ENCODE assay signal across 28 mouse cellular contexts in the genomic region with DNA sequence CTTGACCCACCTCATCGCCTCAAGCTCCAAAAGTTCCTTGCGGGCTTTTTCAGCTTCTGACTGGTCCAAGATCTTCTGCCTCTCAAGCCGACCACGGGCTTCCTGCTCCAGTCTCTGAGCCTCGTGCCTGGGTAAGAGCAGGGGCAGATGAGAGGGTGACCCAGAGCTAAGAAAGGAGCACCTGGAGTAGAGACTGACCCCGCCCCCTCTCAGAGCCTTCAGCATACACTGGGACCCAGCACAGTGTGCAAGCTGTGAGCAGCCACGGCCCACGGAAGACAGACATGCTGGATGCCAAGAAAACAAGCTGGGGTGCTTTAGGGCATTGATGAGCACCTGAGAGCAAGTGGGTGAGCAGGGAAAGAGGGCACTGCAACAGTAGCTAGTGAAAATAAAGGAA. TPM values are rescaled to one million over a fixed set of nuclear protein-coding genes. Genes with fewer than 3 reads are reported as not detected.
DNase-seq lines count a peak whose midpoint lies in the region; ATAC-seq and TF ChIP-seq lines count a peak whose summit lies in the region.
"Had no signal": no experiment of that assay in that cellular context is flagged by ENCODE, and none has a peak within 500 bp of the region (broad histone marks: within the 10 kb centered on the region; RNA-seq: fewer than 3 reads in every experiment).

No protein-coding gene starts in this region.

- 72% methylated on average over 8 of the region's 8 CpGs for WGBS in embryonic facial prominence, embryonic 11.5 days
- 69% methylated on average over 8 of the region's 8 CpGs for WGBS in embryonic facial prominence, embryonic 10.5 days
- WGBS in thymus, adult 2 months: 71% methylated on average over 8 of the region's 8 CpGs
- 84% methylated on average over 8 of the region's 8 CpGs for WGBS in heart, adult 2 months

- no peak for TF ChIP-seq CTCF in thymus, adult 2 months (IDR thresholded peaks at IDR 0.05; ENCODE audit: borderline replicate concordance, control insufficient read depth, extremely low read depth, insufficient read depth, low read length, poor library complexity)
- no peak for TF ChIP-seq CTCF in heart, adult 2 months (IDR thresholded peaks at IDR 0.05)

- TF ChIP-seq POLR2A in thymus, adult 2 months (IDR thresholded peaks at IDR 0.05; ENCODE audit: control insufficient read depth, extremely low read depth, insufficient read depth, low read length, poor library complexity): no peak
- TF ChIP-seq POLR2A in heart, adult 2 months (IDR thresholded peaks at IDR 0.05; ENCODE audit: insufficient read depth, low read depth, low read length): no peak

- H3K27ac ChIP-seq in embryonic facial prominence, embryonic 11.5 days (replicated peaks; ENCODE audit: low read depth, low read length): no peak overlapping the region
- no peak overlapping the region for H3K27ac ChIP-seq in embryonic facial prominence, embryonic 10.5 days (replicated peaks)
- H3K27ac ChIP-seq in thymus, adult 2 months (ENCODE audit: control insufficient read depth, insufficient read depth, low read length): no peak overlapping the region
- H3K27ac ChIP-seq in heart, adult 2 months: no peak overlapping the region
- H3K27ac ChIP-seq: embryonic facial prominence, embryonic 13.5 days; embryonic facial prominence, embryonic 15.5 days; forebrain, embryonic 12.5 days had no signal

- no peaks in the 10 kb centered on the region for H3K4me1 ChIP-seq in embryonic facial prominence, embryonic 11.5 days (ENCODE audit: control insufficient read depth, insufficient read depth, low read length)
- peaks cover 10% of the 10 kb centered on the region for H3K4me1 ChIP-seq in embryonic facial prominence, embryonic 10.5 days
- peaks cover 7% of the 10 kb centered on the region for H3K4me1 ChIP-seq in thymus, adult 2 months (replicated peaks; ENCODE audit: control insufficient read depth, insufficient read depth, low read length)
- no peaks in the 10 kb centered on the region for H3K4me1 ChIP-seq in heart, adult 2 months (ENCODE audit: control insufficient read depth, insufficient read depth, low read length)
- H3K4me1 ChIP-seq: embryonic facial prominence, embryonic 13.5 days; embryonic facial prominence, embryonic 15.5 days; forebrain, embryonic 12.5 days had no signal

- H3K27me3 ChIP-seq in embryonic facial prominence, embryonic 11.5 days (ENCODE audit: control insufficient read depth, insufficient read depth, low read length): no peaks in the 10 kb centered on the region
- H3K27me3 ChIP-seq in embryonic facial prominence, embryonic 10.5 days (replicated peaks; ENCODE audit: low read depth, poor library complexity, severe bottlenecking): no peaks in the 10 kb centered on the region
- H3K27me3 ChIP-seq in thymus, adult 2 months (ENCODE audit: control insufficient read depth, insufficient read depth, low read length): no peaks in the 10 kb centered on the region
- H3K27me3 ChIP-seq in heart, adult 2 months (ENCODE audit: control insufficient read depth, insufficient read depth, low read length): no peaks in the 10 kb centered on the region
- H3K27me3 ChIP-seq: CH12.LX; embryonic facial prominence, embryonic 13.5 days; embryonic facial prominence, embryonic 15.5 days; forebrain, embryonic 12.5 days had no signal

- TF ChIP-seq EP300 in heart, adult 2 months (IDR thresholded peaks at IDR 0.05; ENCODE audit: insufficient read depth, low read depth, low read length): no peak

- 0 out of 2 replicates have a peak overlapping the region, but pooled peaks have one; percentile 6 for H3K9ac ChIP-seq in embryonic facial prominence, embryonic 11.5 days (replicated peaks; ENCODE audit: low read length)
- H3K9ac ChIP-seq in heart, adult 2 months (ENCODE audit: low read depth, low read length): no peak overlapping the region
- H3K9ac ChIP-seq: embryonic facial prominence, embryonic 15.5 days; forebrain, embryonic 12.5 days had no signal

- H3K4me3 ChIP-seq in embryonic facial prominence, embryonic 11.5 days (ENCODE audit: low read depth, low read length): no peak overlapping the region
- no peak overlapping the region for H3K4me3 ChIP-seq in embryonic facial prominence, embryonic 10.5 days
- no peak overlapping the region for H3K4me3 ChIP-seq in thymus, adult 2 months (ENCODE audit: control insufficient read depth, insufficient read depth, low read length)
- H3K4me3 ChIP-seq in heart, adult 2 months: no peak overlapping the region
- H3K4me3 ChIP-seq: embryonic facial prominence, embryonic 13.5 days; embryonic facial prominence, embryonic 15.5 days; erythroblast, embryonic 14.5 days; forebrain, embryonic 12.5 days had no signal

- no peaks in the 10 kb centered on the region for H3K36me3 ChIP-seq in embryonic facial prominence, embryonic 11.5 days (replicated peaks; ENCODE audit: control insufficient read depth, insufficient read depth, low read depth, low read length)
- no peaks in the 10 kb centered on the region for H3K36me3 ChIP-seq in embryonic facial prominence, embryonic 10.5 days (replicated peaks)
- H3K36me3 ChIP-seq in thymus, adult 2 months (ENCODE audit: control insufficient read depth, insufficient read depth, low read length): no peaks in the 10 kb centered on the region
- H3K36me3 ChIP-seq in heart, adult 2 months (ENCODE audit: control insufficient read depth, insufficient read depth, low read length): no peaks in the 10 kb centered on the region
- H3K36me3 ChIP-seq: embryonic facial prominence, embryonic 13.5 days; embryonic facial prominence, embryonic 15.5 days; forebrain, embryonic 12.5 days had no signal

- H3K9me3 ChIP-seq in embryonic facial prominence, embryonic 11.5 days (replicated peaks; ENCODE audit: control insufficient read depth, low read length): no peaks in the 10 kb centered on the region
- no peaks in the 10 kb centered on the region for H3K9me3 ChIP-seq in embryonic facial prominence, embryonic 10.5 days
- H3K9me3 ChIP-seq: embryonic facial prominence, embryonic 13.5 days; embryonic facial prominence, embryonic 15.5 days; forebrain, embryonic 12.5 days had no signal

- no peak overlapping the region for H3K4me2 ChIP-seq in embryonic facial prominence, embryonic 11.5 days (ENCODE audit: low read depth, low read length)
- H3K4me2 ChIP-seq: embryonic facial prominence, embryonic 13.5 days; embryonic facial prominence, embryonic 15.5 days; forebrain, embryonic 12.5 days had no signal

- no peaks in the 10 kb centered on the region for H3K79me2 ChIP-seq in heart, adult 2 months (replicated peaks; ENCODE audit: control insufficient read depth, insufficient read depth, low read length)

- DNase-seq in embryonic facial prominence, embryonic 11.5 days (ENCODE audit: low spot score): no peak
- no peak for DNase-seq in embryonic facial prominence, embryonic 10.5 days (ENCODE audit: low spot score)
- peak; percentile 47 to 50 for DNase-seq in thymus, postnatal 10 days (ENCODE audit: low spot score in 2 of 2)
- DNase-seq in thymus, adult 18-20 months: no peak
- DNase-seq in thymus, postnatal 25 days: peak; percentile 26
- DNase-seq in thymus, adult 2 months: no peak
- peak; percentile 72 for DNase-seq in thymus, postnatal 4 days
- no peak for DNase-seq in heart, adult 2 months
- DNase-seq: adrenal gland, adult 8-10 months; adrenal gland, postnatal 14 days; adrenal gland, postnatal 36 days; B cell, adult 2 months; cerebellum, adult 11-12 months; cerebellum, adult 2 months; cerebellum, adult 9-10 months; cerebellum, postnatal 10 days; cerebellum, postnatal 36 days; embryo, embryonic 11 days had no signal

- intact Hi-C loops in heart, adult 2 months (cut with DNase I): no loop called here

- no peak for ATAC-seq in embryonic facial prominence, embryonic 11.5 days (replicated peaks; ENCODE audit: insufficient number of reproducible peaks, low FRiP score, low TSS enrichment, low read depth)
- ATAC-seq: activated CD4-positive, CD25-positive, alpha-beta regulatory T cell, adult 4 months; CD4-positive, CD25-positive, alpha-beta regulatory T cell, adult 4 months; forebrain, embryonic 14.5 days; forebrain, embryonic 16.5 days had no signal

RNA-seq across cellular contexts. Expression of gene Cdiptos, which starts 12.9 kb away (rescaled TPM):
- 1.0 and 2.0 TPM in 2 replicates for polyA plus RNA-seq in embryonic facial prominence, embryonic 11.5 days (2014; fragmentation: Nextera tagmentation; extraction: Ambion mirVana)
- polyA plus RNA-seq in embryonic facial prominence, embryonic 10.5 days (2016; fragmentation: Nextera tagmentation; extraction: Ambion mirVana): 0.50 and 0.77 TPM in 2 replicates
- polyA plus RNA-seq in thymus, adult 2 months (2012; rRNA removed): 0.34 and 1.0 TPM in 2 replicates
- under 1 TPM in 1 of 2 experiments, not detected in 1; 0.39 TPM for total RNA-seq in heart, adult 2 months (2021)
- polyA plus RNA-seq in heart, adult 2 months (2012; rRNA removed): 2.0 and 2.5 TPM in 2 replicates
- polyA plus RNA-seq: erythroblast, embryonic 14.5 days had no signal

RNA-seq across cellular contexts. Expression of gene Cdipt, which starts 13.1 kb away (rescaled TPM):
- polyA plus RNA-seq in embryonic facial prominence, embryonic 11.5 days (2014; fragmentation: Nextera tagmentation; extraction: Ambion mirVana): 64.3 and 71.6 TPM in 2 replicates
- polyA plus RNA-seq in embryonic facial prominence, embryonic 10.5 days (2016; fragmentation: Nextera tagmentation; extraction: Ambion mirVana): 79.9 and 85.2 TPM in 2 replicates
- polyA plus RNA-seq in thymus, adult 2 months (2012; rRNA removed): 280 and 294 TPM in 2 replicates
- 10 to 100 TPM; 44.4 to 45.9 TPM for total RNA-seq in heart, adult 2 months (2021)
- 133 and 170 TPM in 2 replicates for polyA plus RNA-seq in heart, adult 2 months (2012; rRNA removed)

RNA-seq across cellular contexts. Expression of gene Mvp, which starts 25.6 kb away (rescaled TPM):
- 2.6 and 3.0 TPM in 2 replicates for polyA plus RNA-seq in embryonic facial prominence, embryonic 11.5 days (2014; fragmentation: Nextera tagmentation; extraction: Ambion mirVana)
- 4.1 TPM in 2 replicates for polyA plus RNA-seq in embryonic facial prominence, embryonic 10.5 days (2016; fragmentation: Nextera tagmentation; extraction: Ambion mirVana)
- polyA plus RNA-seq in thymus, adult 2 months (2012; rRNA removed): 42.5 and 64.9 TPM in 2 replicates
- 10 to 100 TPM; 50.4 to 59.1 TPM for total RNA-seq in heart, adult 2 months (2021)
- 48.8 and 50.7 TPM in 2 replicates for polyA plus RNA-seq in heart, adult 2 months (2012; rRNA removed)

RNA-seq across cellular contexts. Expression of gene Pagr1b, which starts 27.5 kb away (rescaled TPM):
- polyA plus RNA-seq in embryonic facial prominence, embryonic 11.5 days (2014; fragmentation: Nextera tagmentation; extraction: Ambion mirVana): 0.32 and 0.53 TPM in 2 replicates
- polyA plus RNA-seq in embryonic facial prominence, embryonic 10.5 days (2016; fragmentation: Nextera tagmentation; extraction: Ambion mirVana): 0.78 TPM in 1 of 2 replicates, not detected in the other
- 5.4 and 6.2 TPM in 2 replicates for polyA plus RNA-seq in thymus, adult 2 months (2012; rRNA removed)
- total RNA-seq in heart, adult 2 months (2021): not detected
- not detected in 2 replicates for polyA plus RNA-seq in heart, adult 2 months (2012; rRNA removed)
- total RNA-seq: common myeloid progenitor, adult 5-6 weeks had no signal
- polyA plus RNA-seq: activated CD4-positive, CD25-positive, alpha-beta regulatory T cell, adult 4 months; embryonic facial prominence, embryonic 13.5 days; erythroblast, embryonic 14.5 days; forebrain, embryonic 16.5 days had no signal

RNA-seq across cellular contexts. Expression of gene Pagr1a, which starts 28.3 kb away (rescaled TPM):
- 53.4 and 75.3 TPM in 2 replicates for polyA plus RNA-seq in embryonic facial prominence, embryonic 11.5 days (2014; fragmentation: Nextera tagmentation; extraction: Ambion mirVana)
- polyA plus RNA-seq in embryonic facial prominence, embryonic 10.5 days (2016; fragmentation: Nextera tagmentation; extraction: Ambion mirVana): 41.1 and 107 TPM in 2 replicates
- 11.9 and 12.7 TPM in 2 replicates for polyA plus RNA-seq in thymus, adult 2 months (2012; rRNA removed)
- total RNA-seq in heart, adult 2 months (2021): 10 to 100 TPM; 12.8 to 21.4 TPM
- polyA plus RNA-seq in heart, adult 2 months (2012; rRNA removed): 3.6 and 4.3 TPM in 2 replicates
- total RNA-seq: common myeloid progenitor, adult 5-6 weeks had no signal

Comparison
In these comparisons a context has a peak if more than half of its experiments do, and no peak if none do; other contexts are left out.
1. DNase-seq: peak in thymus, postnatal 10 days (2 of 2), thymus, postnatal 25 days (single experiment) and thymus, postnatal 4 days (single experiment); none in embryonic facial prominence, embryonic 11.5 days (single experiment), embryonic facial prominence, embryonic 10.5 days (single experiment), thymus, adult 18-20 months (0 of 2), thymus, adult 2 months (single experiment) and heart, adult 2 months (0 of 2).